Mouse (Mus musculus) megakaryocyte-erythroid progenitor cell, adult 5-6 weeks (primary cell): ENCODE measurements at regions not wholly inside any gene's neighbourhood (a gene's known extent, or its start where the extent isn't known, plus 50 kb on each side); places are given as distances from the start of the nearest gene placed in this dataset.

Experiments
- ATAC-seq: replicated peaks from 2 replicates; pipeline ENCODE4 v1.8.0; 2016; ENCODE audit warnings: mild to moderate bottlenecking, inconsistent platforms; ENCODE audit not compliant: severe bottlenecking, poor library complexity, low FRiP score, low TSS enrichment

DNA sequence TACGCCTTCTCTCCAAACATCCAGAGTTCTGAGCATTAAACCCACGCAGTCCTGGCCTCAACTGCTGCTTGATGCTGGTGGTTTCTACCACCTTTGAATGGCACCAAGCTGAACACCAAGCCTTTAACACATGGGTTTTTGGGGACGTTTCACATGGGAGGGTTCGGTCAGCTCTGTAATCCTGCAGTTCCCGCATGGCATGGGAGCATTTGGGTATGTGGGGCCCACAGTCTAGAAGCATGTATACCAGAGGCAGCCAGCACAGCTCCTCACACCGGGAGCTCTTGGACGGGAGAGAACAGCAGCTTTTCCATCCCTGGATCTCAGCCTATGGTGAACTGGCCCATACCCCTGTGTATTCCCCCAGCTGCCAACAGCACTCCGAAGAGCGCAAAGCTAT is 55.9 kb upstream of the Dap start:
- ATAC-seq, result no peak

DNA sequence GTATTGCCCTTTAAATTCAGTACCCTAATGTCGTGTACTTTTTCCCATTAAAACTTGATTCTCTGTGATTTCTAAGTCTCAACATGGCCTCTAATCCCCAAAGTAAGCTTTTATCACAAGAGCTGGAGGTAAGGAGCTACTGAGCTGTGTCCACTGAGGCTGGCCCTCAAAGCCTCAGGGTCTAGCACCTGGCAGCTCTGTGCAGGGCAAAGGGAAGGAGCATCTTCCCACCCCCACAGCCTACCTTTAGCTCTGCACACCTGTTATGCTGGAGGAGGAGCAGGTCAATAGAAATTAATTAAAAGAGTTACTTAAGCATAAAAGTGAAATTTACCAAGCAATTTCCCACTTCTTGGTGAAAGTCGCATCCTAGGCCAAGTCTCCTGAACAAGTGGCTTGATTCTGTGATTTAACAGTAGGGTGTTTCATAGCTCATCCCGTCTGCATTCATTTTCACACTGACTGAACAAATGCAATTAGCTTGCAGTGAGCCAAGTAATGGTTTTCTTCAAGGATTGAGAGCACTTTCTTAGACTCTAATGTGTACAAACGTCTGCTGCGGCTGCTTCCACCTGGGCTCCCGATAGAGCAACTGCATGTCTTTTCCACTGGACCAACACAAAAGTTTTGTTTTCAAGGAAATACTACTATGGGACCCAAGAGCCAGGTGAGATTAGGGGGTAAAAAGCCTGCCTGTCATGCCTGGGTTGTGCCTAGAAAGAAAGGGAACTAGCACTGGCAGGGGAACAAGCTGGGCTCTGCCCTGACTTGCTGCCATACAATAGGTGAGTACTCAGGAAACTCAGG is 50.6 kb upstream of the Dap start:
- no peak for ATAC-seq
